Mouse (Mus musculus) telencephalon, adult 2 months (tissue): ENCODE measurements around the gene Olfr1039.
"Not testable (repeated sequence)": the region's sequence is repeated elsewhere in the genome, so short reads cannot be mapped to it uniquely, and the experiment has no call there.

ENCODE experiments used
- DNase-seq: peaks from one replicate; pipeline ENCODE4 v3.0.0-alpha.2; 2011; ENCODE audit warnings: low read depth, low spot score

Olfr1039 gene

DNA sequence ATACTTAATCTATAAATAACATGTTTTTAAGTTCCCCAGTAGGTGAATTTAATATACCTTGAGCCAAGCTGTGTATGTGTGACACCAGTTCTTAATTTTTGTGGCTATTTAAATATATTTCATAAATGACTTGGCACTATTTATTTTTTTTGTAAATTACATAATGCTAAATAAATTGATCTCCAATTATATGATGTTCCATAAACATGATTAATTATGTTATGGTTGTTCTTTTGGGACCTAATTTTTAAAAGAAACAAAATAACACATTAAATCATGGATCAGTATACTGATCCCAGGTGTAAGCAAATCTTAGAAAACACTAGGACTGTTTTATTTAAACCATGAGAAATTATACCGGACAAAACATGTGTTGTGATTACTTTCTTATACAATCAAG is at the start of gene Olfr1039:
Gene Olfr1039, minus strand, starts transcription at position 101 of the 400 bp plus-strand sequence.
- no peak for DNase-seq

GRCm38 (mm10) chr2:86179950-86180349 is 44.2 kb upstream of the Olfr1039 start:
- no peak for DNase-seq

DNA sequence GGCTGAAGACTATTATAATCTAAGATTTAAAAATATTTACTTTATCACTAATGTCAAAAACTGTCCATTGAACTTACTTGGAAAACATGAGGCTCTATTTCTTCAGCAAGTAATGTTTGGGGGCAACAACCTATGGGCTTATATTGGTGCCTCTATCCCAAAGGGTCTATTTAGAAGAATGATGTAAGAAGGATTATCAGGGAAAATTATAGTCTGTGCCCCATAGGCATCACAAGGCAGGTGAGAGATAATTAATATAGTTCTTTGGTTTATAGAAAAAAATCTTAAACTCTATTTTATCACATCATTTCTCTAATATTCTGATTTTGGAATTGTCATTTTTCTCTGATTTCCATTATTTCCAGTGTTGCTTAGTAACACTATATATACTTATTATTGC is 42.0 kb upstream of the Olfr1039 start, which contains the start of gene Olfr1044:
Gene Olfr1044, minus strand, starts transcription at position 101 of the 400 bp plus-strand sequence.
- DNase-seq = no peak

GRCm38 (mm10) chr2:86175422-86175821 is 39.7 kb upstream of the Olfr1039 start:
- not testable (repeated sequence) for DNase-seq

GRCm38 (mm10) chr2:86167422-86167821 is 31.7 kb upstream of the Olfr1039 start, which contains the start of gene Olfr1043:
Gene Olfr1043 (minus strand): TSS chr2:86167522.
- no peak for DNase-seq

DNA sequence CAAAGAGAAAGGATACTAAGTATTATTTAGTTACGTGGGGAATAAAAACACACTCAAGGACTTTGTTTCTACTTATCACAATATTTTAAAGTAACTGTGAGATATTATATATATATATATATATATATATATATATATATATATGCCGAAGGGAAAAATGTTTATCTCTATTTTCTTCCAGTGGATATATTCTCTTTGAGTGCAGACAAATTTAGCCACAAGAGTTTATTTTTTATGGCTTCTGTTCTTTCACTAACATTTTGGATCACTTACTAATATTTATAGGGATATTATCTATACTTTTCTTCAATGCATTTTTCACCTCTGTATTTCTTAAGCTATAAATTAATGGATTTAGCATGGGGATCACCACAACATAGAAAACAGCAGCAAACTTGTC is 26.0 kb upstream of the Olfr1039 start, which contains the start of gene Olfr1042:
Gene Olfr1042, minus strand, starts transcription at position 101 of the 400 bp plus-strand sequence.
- no peak for DNase-seq

- no peak for DNase-seq
Measured at GRCm38 (mm10) chr2:86146632-86147031, 10.9 kb upstream of the Olfr1039 start, which contains the start of gene Olfr1040. Gene Olfr1040 (minus strand): TSS chr2:86146732.

- no peak for DNase-seq
Measured at GRCm38 (mm10) chr2:86087285-86087684, 48.4 kb downstream of the Olfr1039 start, which contains the start of gene Olfr1037. Gene Olfr1037 (minus strand): TSS chr2:86087385.

DNA sequence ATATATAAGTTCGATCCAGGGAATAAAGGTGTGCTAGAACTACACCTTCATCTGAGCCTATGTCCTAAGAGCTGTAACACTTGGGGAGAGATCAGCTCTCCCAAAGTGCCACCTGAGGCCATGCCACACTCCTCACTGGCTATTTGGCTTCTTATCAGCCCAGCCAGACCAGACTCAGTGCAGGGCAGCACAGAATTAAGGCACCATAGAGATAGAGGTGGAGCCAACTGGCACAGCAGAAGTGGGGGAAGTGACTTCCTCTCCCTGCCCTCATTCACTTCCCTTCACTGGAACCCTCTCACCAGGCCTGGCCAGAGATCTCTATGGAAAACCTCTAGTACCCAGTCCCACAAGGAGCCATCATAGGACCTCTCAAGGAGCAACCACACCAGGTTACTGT is 55.2 kb downstream of the Olfr1039 start:
- not testable (repeated sequence) for DNase-seq
